In the genomic region with DNA sequence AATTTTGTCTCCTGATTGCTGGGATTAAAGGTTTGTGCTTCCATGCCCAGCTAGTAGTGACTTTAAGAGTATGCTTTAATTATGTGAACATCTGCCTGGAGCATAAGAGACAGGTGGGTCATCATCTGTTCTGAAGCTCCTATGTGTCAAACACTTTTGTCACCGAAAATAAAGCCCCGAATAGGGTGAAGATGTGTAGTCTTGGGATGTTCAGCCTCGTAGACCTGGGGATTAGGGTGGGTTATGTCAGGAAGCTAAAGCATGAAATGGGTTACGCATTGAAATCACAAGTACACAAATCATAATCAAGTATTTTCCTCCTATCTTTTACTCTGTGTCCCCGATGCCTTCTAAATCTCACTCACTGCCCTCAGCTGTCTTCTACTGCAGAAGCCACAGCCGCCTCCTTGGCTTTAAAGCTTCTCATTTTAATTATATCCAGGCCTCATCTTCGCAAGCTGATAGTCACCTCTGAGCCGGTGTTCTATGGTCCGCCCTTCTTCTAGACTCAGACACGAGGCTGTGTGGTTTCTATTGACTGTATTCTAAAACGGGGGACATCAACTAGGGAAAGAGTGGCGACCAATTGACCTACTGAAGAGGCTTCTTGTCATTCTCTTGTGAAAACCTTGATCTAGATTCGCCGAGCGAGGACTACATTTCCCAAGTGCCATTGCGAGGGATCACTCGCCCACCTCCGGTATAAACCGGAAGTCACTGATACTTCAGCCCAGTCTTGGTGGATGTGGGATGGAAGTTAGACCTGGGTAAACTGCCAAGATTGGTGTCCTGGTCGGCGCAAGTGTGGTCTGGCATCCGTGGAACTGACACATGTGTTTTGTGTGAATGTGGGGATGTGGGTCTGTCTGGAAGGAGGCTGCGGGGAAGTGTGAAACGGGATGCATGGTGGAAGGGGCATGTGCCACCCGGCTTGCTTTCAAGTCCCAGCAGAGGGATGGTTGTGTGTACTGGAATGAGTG, we compare ENCODE assay signal across 8 mouse cellular contexts. TPM values are rescaled to one million over a fixed set of nuclear protein-coding genes. Genes with fewer than 3 reads are reported as not detected.
DNase-seq lines count a peak whose midpoint lies in the region; ATAC-seq lines count a peak whose summit lies in the region.

A gene (plus strand): TSS at position 720 of the 980 bp plus-strand sequence.

- peak; percentile 68 for DNase-seq in adrenal gland, adult 2 months
- DNase-seq in gastrocnemius, postnatal 10 days, result peak; percentile 30
- peak; percentile 53 to 78 for DNase-seq in left cerebral cortex, adult 9 months (ENCODE audit: low spot score in 2 of 2)
- DNase-seq in retina, postnatal 1 day, result peak; percentile 79

- WGBS in macrophage (ENCODE audit: missing documents), result 36% methylated on average over 25 of the region's 25 CpGs

- ATAC-seq in common myeloid progenitor, adult 5-6 weeks (replicated peaks; ENCODE audit: low read depth, poor library complexity, severe bottlenecking), result peak; percentile 98
- ATAC-seq in inflammation-experienced regulatory T-cells, adult 6 months, result peak; percentile 97
- ATAC-seq in erythroid progenitor cell, adult 5-6 weeks (replicated peaks; ENCODE audit: low FRiP score, poor library complexity, severe bottlenecking), result no peak

- H3K79me2 ChIP-seq in macrophage (ENCODE audit: inconsistent target), result no peaks in the 10 kb centered on the region

- peaks cover 20% of the 10 kb centered on the region for H3K36me3 ChIP-seq in macrophage (ENCODE audit: inconsistent target)

- H3K27ac ChIP-seq in macrophage, result no peak within 1 kb of the TSS

- peak within 1 kb of the TSS; percentile 29 for H3K4me3 ChIP-seq in macrophage (ENCODE audit: inconsistent target)

RNA-seq across cellular contexts. Expression of the gene that starts here (rescaled TPM):
- total RNA-seq in adrenal gland, adult 2 months (2021), result under 1 TPM; 0.37 to 0.97 TPM
- 0.03 TPM in 2 replicates for polyA plus RNA-seq in adrenal gland, adult 2 months (2012; rRNA removed)
- total RNA-seq in common myeloid progenitor, adult 5-6 weeks (2017), result not detected in 2 replicates
- total RNA-seq in gastrocnemius, postnatal 10 days (2021), result under 1 TPM in 1 of 2 experiments, not detected in 1; 0.77 TPM
- polyA plus RNA-seq in inflammation-experienced regulatory T-cells, adult 6 months (2017; shearing (Covaris generic)), result not detected
- total RNA-seq in macrophage (2018; cell fraction: chromatin; rRNA removed), result 1 to 10 TPM in 2 of 26 experiments, under 1 TPM in 2, not detected in 22; 0.24 to 3.7 (median 2.1) TPM
- not detected for total RNA-seq in macrophage (2018; cell fraction: cytosol; rRNA removed)
- total RNA-seq in macrophage (2018; cell fraction: nucleus; rRNA removed), result 1 to 10 TPM in 2 of 26 experiments, under 1 TPM in 1, not detected in 23; 0.98 to 3.2 (median 1.5) TPM
- not detected in 3 replicates for polyA plus RNA-seq in macrophage (2018)
- not detected in 2 replicates for total RNA-seq in erythroid progenitor cell, adult 5-6 weeks (2015; ENCODE audit: low replicate concordance)
- total RNA-seq in erythroid progenitor cell, adult 5-6 weeks (2017; ENCODE audit: low replicate concordance), result not detected in 2 replicates

Comparison
In these comparisons a context has a peak if more than half of its experiments do, and no peak if none do; other contexts are left out.
1. Peak in DNase-seq in adrenal gland, adult 2 months; RNA of the gene not detected or under 1 TPM.
2. Peak in ATAC-seq in common myeloid progenitor, adult 5-6 weeks; RNA of the gene not detected or under 1 TPM.
3. Peak in DNase-seq in gastrocnemius, postnatal 10 days; RNA of the gene not detected or under 1 TPM.
4. Peak in ATAC-seq in inflammation-experienced regulatory T-cells, adult 6 months; RNA of the gene not detected or under 1 TPM.